Mouse (Mus musculus) CH12.LX (cell line): ENCODE measurements around the gene Fli1. TPM values are rescaled to one million over a fixed set of nuclear protein-coding genes. Genes with fewer than 3 reads are reported as not detected.

Experiments
- DNase-seq: peaks from one replicate; pipeline ENCODE4 v3.0.0-alpha.2; 2013; ENCODE audit errors: extremely low read depth
- H3K27ac ChIP-seq: 2 replicates; pipeline ENCODE4 v1.5.1; 2012; ENCODE audit warnings: low read depth, mild to moderate bottlenecking, control low read depth, moderate library complexity; ENCODE audit not compliant: insufficient read depth
- H3K27me3 ChIP-seq: replicated peaks from 2 replicates; pipeline ENCODE3; 2012; ENCODE audit warnings: inconsistent platforms
- H3K36me3 ChIP-seq, 2 experiments: replicated peaks in 1 of 2; 2 replicates each; pipeline versions ENCODE3 to v1.6.1; 2012; ENCODE audit warnings: inconsistent platforms in 1 of 2, low read length in 1 of 2, mild to moderate bottlenecking in 1 of 2, mixed read lengths in 1 of 2, moderate library complexity in 1 of 2; ENCODE audit not compliant: control insufficient read depth in 1 of 2, insufficient read depth in 1 of 2
- H3K4me1 ChIP-seq, 2 experiments: 2 replicates each; pipeline ENCODE4 v1.6.1; 2012; ENCODE audit warnings: inconsistent platforms in 1 of 2, moderate library complexity in 1 of 2; ENCODE audit not compliant: insufficient read depth in 2 of 2, control insufficient read depth in 1 of 2
- H3K4me2 ChIP-seq: 2 replicates; pipeline ENCODE4 v1.6.1; 2012; ENCODE audit warnings: low read depth, mild to moderate bottlenecking, control low read depth; ENCODE audit not compliant: poor library complexity, insufficient read depth, severe bottlenecking
- H3K4me3 ChIP-seq, 3 experiments: fragments of 150-350 bp in 1 of 3; sonication (generic) in 1 of 3; replicated peaks in 1 of 3; 2 replicates each; pipeline versions ENCODE3 to v1.5.1; 2011 to 2012; ENCODE audit warnings: low read depth in 2 of 3, low read length in 2 of 3, mild to moderate bottlenecking in 2 of 3, moderate library complexity in 2 of 3, control low read depth in 1 of 3, improper control_type of control experiment in 1 of 3, inconsistent platforms in 1 of 3, mixed read lengths in 1 of 3; ENCODE audit not compliant: poor library complexity in 1 of 3
- H3K79me2 ChIP-seq: replicated peaks from 2 replicates; pipeline ENCODE4 v1.6.1; 2012; ENCODE audit warnings: mild to moderate bottlenecking, moderate library complexity; ENCODE audit not compliant: control insufficient read depth, poor library complexity, insufficient read depth, severe bottlenecking; ENCODE audit errors: extremely low read depth
- H3K9ac ChIP-seq: 2 replicates; pipeline ENCODE4 v1.6.1; 2012; ENCODE audit warnings: low read depth, mild to moderate bottlenecking, control low read depth, moderate library complexity; ENCODE audit not compliant: insufficient read depth
- H3K9me3 ChIP-seq: replicated peaks from 2 replicates; pipeline ENCODE3; 2012; ENCODE audit warnings: low read length, inconsistent platforms, mixed read lengths
- BHLHE40 ChIP-seq: IDR thresholded peaks from 2 replicates; pipeline ENCODE4 v1.6.1; 2011; ENCODE audit warnings: mild to moderate bottlenecking, low read depth, low read length, improper control_type of control experiment
- CHD1 ChIP-seq: IDR thresholded peaks from 2 replicates; pipeline ENCODE4 v1.6.1; 2012; ENCODE audit warnings: low read depth, low read length, improper control_type of control experiment, inconsistent platforms
- CHD2 ChIP-seq: IDR thresholded peaks from 2 replicates; pipeline ENCODE4 v1.6.1; 2011; ENCODE audit warnings: low read length, improper control_type of control experiment
- CTCF ChIP-seq, 2 experiments: IDR thresholded peaks in 1 of 2; conservative IDR thresholded peaks in 1 of 2; 2 replicates each; pipeline ENCODE4 v1.5.1; 2011 to 2012; ENCODE audit warnings: low read depth in 2 of 2, low read length in 2 of 2, improper control_type of control experiment in 1 of 2, inconsistent platforms in 1 of 2, mild to moderate bottlenecking in 1 of 2, moderate library complexity in 1 of 2
- E2F4 ChIP-seq: IDR thresholded peaks from 2 replicates; pipeline ENCODE4 v1.6.1; 2011; ENCODE audit warnings: low read depth, low read length, improper control_type of control experiment; ENCODE audit not compliant: insufficient replicate concordance
- ELF1 ChIP-seq: IDR thresholded peaks from 2 replicates; pipeline ENCODE4 v1.6.1; 2014; ENCODE audit warnings: low read depth, mild to moderate bottlenecking, inconsistent platforms, low read length, improper control_type of control experiment
- EP300 ChIP-seq: IDR thresholded peaks from 2 replicates; pipeline ENCODE4 v1.6.1; 2011; ENCODE audit warnings: low read length, improper control_type of control experiment
- ETS1 ChIP-seq: conservative IDR thresholded peaks from 2 replicates; pipeline ENCODE4 v1.6.1; 2012; ENCODE audit warnings: low read depth, mild to moderate bottlenecking, inconsistent platforms, low read length, improper control_type of control experiment, moderate library complexity
- HCFC1 ChIP-seq: IDR thresholded peaks from 2 replicates; pipeline ENCODE4 v1.6.1; 2012; ENCODE audit warnings: low read depth, mild to moderate bottlenecking, inconsistent platforms, low read length, improper control_type of control experiment
- JUN ChIP-seq: IDR thresholded peaks from 2 replicates; pipeline ENCODE4 v1.6.1; 2011; ENCODE audit warnings: low read depth, mild to moderate bottlenecking, low read length, improper control_type of control experiment, moderate library complexity; ENCODE audit not compliant: insufficient read depth
- JUND ChIP-seq: conservative IDR thresholded peaks from 2 replicates; pipeline ENCODE4 v1.6.1; 2011; ENCODE audit warnings: low read depth, low read length, improper control_type of control experiment
- MAFK ChIP-seq: IDR thresholded peaks from 2 replicates; pipeline ENCODE4 v1.6.1; 2011; ENCODE audit warnings: low read length, improper control_type of control experiment; ENCODE audit not compliant: insufficient replicate concordance
- MAX ChIP-seq: IDR thresholded peaks from 2 replicates; pipeline ENCODE4 v1.6.1; 2011; ENCODE audit warnings: low read length, improper control_type of control experiment
- MAZ ChIP-seq: IDR thresholded peaks from 2 replicates; pipeline ENCODE4 v1.6.1; 2012; ENCODE audit warnings: low read depth, mild to moderate bottlenecking, inconsistent platforms, low read length, improper control_type of control experiment, moderate library complexity
- MXI1 ChIP-seq: IDR thresholded peaks from 2 replicates; pipeline ENCODE4 v1.6.1; 2011; ENCODE audit warnings: mild to moderate bottlenecking, low read depth, low read length, improper control_type of control experiment
- MYC ChIP-seq: IDR thresholded peaks from 2 replicates; pipeline ENCODE4 v1.6.1; 2011; ENCODE audit warnings: low read depth, mild to moderate bottlenecking, improper control_type of control experiment, low read length
- NELFE ChIP-seq: IDR thresholded peaks from 2 replicates; pipeline ENCODE4 v1.6.1; 2011; ENCODE audit warnings: low read depth, low read length, improper control_type of control experiment
- POLR2A ChIP-seq: IDR thresholded peaks from 2 replicates; pipeline ENCODE4 v1.6.1; 2011; ENCODE audit warnings: low read depth, mild to moderate bottlenecking, improper control_type of control experiment, low read length
- POLR2AphosphoS2 ChIP-seq: IDR thresholded peaks from 2 replicates; pipeline ENCODE4 v1.6.1; 2011; ENCODE audit warnings: low read depth, low read length, improper control_type of control experiment
- SIN3A ChIP-seq: IDR thresholded peaks from 2 replicates; pipeline ENCODE4 v1.6.1; 2012; ENCODE audit warnings: low read length, improper control_type of control experiment, inconsistent platforms
- TCF12 ChIP-seq: IDR thresholded peaks from 2 replicates; pipeline ENCODE4 v1.6.1; 2014; ENCODE audit warnings: low read depth, mild to moderate bottlenecking, inconsistent platforms, low read length, improper control_type of control experiment
- ZKSCAN1 ChIP-seq: IDR thresholded peaks from 2 replicates; pipeline ENCODE4 v1.6.1; 2012; ENCODE audit warnings: low read depth, inconsistent platforms, low read length, improper control_type of control experiment, borderline replicate concordance
- ZNF384 ChIP-seq: IDR thresholded peaks from 2 replicates; pipeline ENCODE4 v1.6.1; 2012; ENCODE audit warnings: low read depth, low read length, improper control_type of control experiment, inconsistent platforms
- dilution Hi-C: fragments of 300-500 bp; cut with MboI; formaldehyde crosslinking; loops from 2 replicates; pipeline ENCODE4 v1.14.3; 2020; ENCODE audit warnings: low sequenced_read_pairs; ENCODE audit not compliant: extremely low pct_unique_long_range_greater_than_20kb, extremely low pct_ligation_motif_present
- in situ Hi-C: fragments of 300-500 bp; cut with MboI; formaldehyde crosslinking; loops from 3 replicates; pipeline ENCODE4 v1.14.3; 2019; ENCODE audit warnings: low sequenced_read_pairs, low pct_ligation_motif_present, low pct_unique_long_range_greater_than_20kb, mixed read lengths
- polyA plus RNA-seq: library from polyadenylated mRNA; unstranded; fragments of >175 nt; gene quantifications from 2 replicates; pipeline ENCODE4 v1.2.1, GENCODE M21; 2012; ENCODE audit warnings: low read depth; ENCODE audit not compliant: insufficient read length
- total RNA-seq, 2 experiments: library from RNA; depleted of rRNA; stranded (reverse); fragments of 300-350 nt in 1 of 2; fragments of >200 nt in 1 of 2; gene quantifications; 2 replicates each; pipeline ENCODE4 v1.2.3; 2012 to 2014

The Fli1 gene
- total and polyA plus RNA-seq, 3 experiments, result 20.3 to 29.3 (median 20.8) TPM

GRCm38 (mm10) chr9:32508118-32508517, 34.5 kb downstream of the Fli1 start:
- Histone ChIP-seq H3K9ac (peak overlapping the region; percentile 63), H3K9me3 (no peaks in the 10 kb centered on the region), H3K4me3 (peak overlapping the region; percentile 39 to 51 (median 46)), H3K27me3 (no peaks in the 10 kb centered on the region), H3K4me2 (peak overlapping the region; percentile 95), H3K36me3 (peaks cover 0 to 29% of the 10 kb centered on the region in 2 experiments), H3K79me2 (peaks cover 68% of the 10 kb centered on the region), H3K27ac (peak overlapping the region; percentile 95)
- DNase-seq, result no peak
- dilution Hi-C loops, result no loop called here
- no peak for TF ChIP-seq POLR2AphosphoS2
- TF ChIP-seq MAFK, result no peak
- TF ChIP-seq HCFC1, result no peak
- no peak for TF ChIP-seq SIN3A
- TF ChIP-seq ETS1, result no peak
- TF ChIP-seq CHD1, result no peak
- TF ChIP-seq, all 38 proteins: peak for 0
- in situ Hi-C loops, result no loop called here
- peaks cover 38 to 91% of the 10 kb centered on the region in 2 experiments for H3K4me1 ChIP-seq

DNA sequence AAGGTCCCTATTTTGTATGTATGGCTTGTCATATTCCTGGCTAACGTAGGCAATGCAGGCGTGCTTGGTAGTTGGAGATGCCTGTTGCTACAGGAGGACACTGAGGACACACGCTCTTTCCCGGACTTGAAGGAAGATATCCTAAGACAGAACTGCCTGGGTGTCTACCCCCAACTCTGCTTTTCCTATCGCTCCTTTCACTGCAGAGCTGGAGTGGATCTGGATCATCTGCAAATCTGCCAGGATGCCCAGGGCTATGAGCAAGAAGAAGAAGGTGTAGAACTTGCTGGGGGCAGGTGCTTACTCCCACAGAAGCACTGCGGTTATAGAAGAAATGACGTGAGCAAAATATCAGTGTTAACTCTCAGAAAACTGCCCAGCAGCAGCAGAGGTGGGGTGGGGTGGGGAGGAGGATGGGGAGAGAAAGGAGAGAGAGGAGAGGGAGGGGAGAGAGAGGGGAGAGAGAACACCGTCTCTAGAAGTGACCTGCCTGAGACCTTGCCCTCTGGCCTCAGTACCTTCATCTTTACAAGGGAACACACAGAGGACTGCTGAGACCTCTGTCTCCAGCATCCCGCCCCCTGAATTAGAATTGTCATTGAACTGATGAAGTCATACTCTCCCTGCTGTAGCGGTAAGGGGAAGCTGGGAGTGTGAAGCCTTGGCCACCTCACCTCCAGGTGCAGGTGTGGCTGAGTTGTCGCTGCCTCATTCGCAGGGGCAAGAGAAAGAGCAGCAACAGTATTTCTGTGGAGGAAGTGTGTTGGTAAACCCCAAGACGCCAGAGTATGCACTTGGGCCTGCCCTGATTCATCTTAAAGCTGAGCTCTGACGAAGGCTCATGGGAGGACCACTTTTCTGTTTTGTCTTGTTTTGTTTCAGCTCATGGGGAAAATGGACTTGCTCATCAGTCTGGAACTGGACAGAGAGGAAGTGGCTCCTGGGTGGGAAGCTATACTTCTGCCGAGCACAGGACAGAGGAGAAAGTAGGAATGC, 35.5 kb downstream of the Fli1 start:
- peak overlapping the region; percentile 95 for H3K27ac ChIP-seq
- TF ChIP-seq MAX (peak; percentile 57; the same call in 1 of the 2 replicates), ETS1 (peak; percentile 85), JUN (peak; percentile 59), MAZ (peak; percentile 46; the same call in 1 of the 2 replicates), MXI1 (peak; percentile 32), EP300 (peak; percentile 51; the same call in 1 of the 2 replicates), TCF12 (peak; percentile 53; the same call in 1 of the 2 replicates), NELFE (0 out of 2 replicates have a peak, but pooled peaks have one; percentile 28), ZNF384 (no peak), E2F4 (no peak), ZKSCAN1 (no peak), CHD2 (0 out of 2 replicates have a peak, but pooled peaks have one; percentile 4), HCFC1 (no peak), ELF1 (0 out of 2 replicates have a peak, but pooled peaks have one; percentile 36), BHLHE40 (peak; percentile 51; the same call in 1 of the 2 replicates), JUND (peak; percentile 26; the same call in 1 of the 2 replicates), MYC (no peak), CTCF (conservative IDR thresholded peaks at IDR 0.05 in 1 of 2, IDR thresholded peaks at IDR 0.05 in 1 of 2; ENCODE audit: low read depth in 2 of 2, low read length in 2 of 2) (no peak), POLR2A (peak; percentile 44)
- no peaks in the 10 kb centered on the region for H3K9me3 ChIP-seq
- dilution Hi-C loops (no loop called here), in situ Hi-C loops (no loop called here)
- H3K79me2 ChIP-seq, result peaks cover 68% of the 10 kb centered on the region
- H3K4me1 ChIP-seq, result peaks cover 41 to 91% of the 10 kb centered on the region in 2 experiments
- no peaks in the 10 kb centered on the region for H3K27me3 ChIP-seq
- peak overlapping the region; percentile 63 for H3K9ac ChIP-seq
- peaks cover 0 to 23% of the 10 kb centered on the region in 2 experiments for H3K36me3 ChIP-seq
- peak overlapping the region; percentile 39 to 51 (median 46) for H3K4me3 ChIP-seq
- peak overlapping the region; percentile 95 for H3K4me2 ChIP-seq
- peak; percentile 84 for DNase-seq
